Mouse (Mus musculus) telencephalon, adult 2 months (tissue): ENCODE data around the gene Polr2l.
A peak's percentile ranks its signal among the peaks of the same experiment; 100 is the strongest.

Experiments used
- DNase-seq: peaks from one replicate; pipeline ENCODE4 v3.0.0-alpha.2; 2011; ENCODE audit warnings: low read depth, low spot score

Polr2l gene

GRCm38 (mm10) chr7:141467230-141468030 lies 7.5 kb downstream of the Polr2l start, which contains the start of gene Cd151:
Gene Cd151 (plus strand): TSS chr7:141467392.
- no peak for DNase-seq

- no peak for DNase-seq
Observed at GRCm38 (mm10) chr7:141466607-141467148, 8.3 kb downstream of the Polr2l start.

GRCm38 (mm10) chr7:141466045-141466394 lies 8.9 kb downstream of the Polr2l start:
- no peak for DNase-seq

GRCm38 (mm10) chr7:141465388-141466044 lies 9.4 kb downstream of the Polr2l start:
- DNase-seq, result no peak

- no peak for DNase-seq
Observed at GRCm38 (mm10) chr7:141464603-141465201, 10.2 kb downstream of the Polr2l start.

GRCm38 (mm10) chr7:141463824-141464602 lies 10.9 kb downstream of the Polr2l start:
- DNase-seq, result no peak

- no peak for DNase-seq
Observed at GRCm38 (mm10) chr7:141462333-141462821, 12.6 kb downstream of the Polr2l start.

GRCm38 (mm10) chr7:141461521-141462332 lies 13.2 kb downstream of the Polr2l start:
- DNase-seq, result no peak

GRCm38 (mm10) chr7:141460391-141461113 lies 14.4 kb downstream of the Polr2l start, which contains the start of gene Cracr2b:
Gene Cracr2b (plus strand): TSS chr7:141461094.
- no peak for DNase-seq

- no peak for DNase-seq
Observed at GRCm38 (mm10) chr7:141460001-141460390, 14.9 kb downstream of the Polr2l start.

- no peak for DNase-seq
Observed at GRCm38 (mm10) chr7:141459301-141459711, 15.6 kb downstream of the Polr2l start.

GRCm38 (mm10) chr7:141458661-141459060 lies 16.3 kb downstream of the Polr2l start:
- DNase-seq, result no peak

- DNase-seq, result no peak
Observed at GRCm38 (mm10) chr7:141457986-141458660, 16.8 kb downstream of the Polr2l start.

- DNase-seq, result no peak
Observed at GRCm38 (mm10) chr7:141457236-141457635, 17.7 kb downstream of the Polr2l start.

- no peak for DNase-seq
Observed at GRCm38 (mm10) chr7:141456739-141457138, 18.2 kb downstream of the Polr2l start.

GRCm38 (mm10) chr7:141455610-141456314 lies 19.2 kb downstream of the Polr2l start:
- no peak for DNase-seq

- peak; percentile 80 for DNase-seq
Observed at GRCm38 (mm10) chr7:141454967-141455551, 19.9 kb downstream of the Polr2l start, which contains the start of gene Pnpla2. Gene Pnpla2 (plus strand): TSS chr7:141455198.

- no peak for DNase-seq
Observed at GRCm38 (mm10) chr7:141453636-141454035, 21.3 kb downstream of the Polr2l start.
